Mouse (Mus musculus): ENCODE data around the gene Whrn.

- TF ChIP-seq EP300 (IDR thresholded peaks at IDR 0.05; ENCODE audit: low read depth) = no peak
- TF ChIP-seq CTCF (IDR thresholded peaks at IDR 0.05; ENCODE audit: low read depth) = no peak
These were observed 60.4 kb downstream of the Whrn start for GRCm38 (mm10) chr4:63435402-63435801.
